Mouse (Mus musculus) MEL (cell line): Measurements from ENCODE around the gene Ppfia3.

Source experiments
- CHD2 ChIP-seq: IDR thresholded peaks from 2 replicates; pipeline ENCODE4 v1.6.1; 2011; ENCODE audit warnings: low read length, improper control_type of control experiment
- CTCF ChIP-seq, 3 experiments: IDR thresholded peaks in 2 of 3; conservative IDR thresholded peaks in 1 of 3; 2 replicates each; pipeline ENCODE4 v1.5.1; 2011 to 2012; ENCODE audit warnings: low read length in 3 of 3, low read depth in 2 of 3, mild to moderate bottlenecking in 2 of 3, improper control_type of control experiment in 1 of 3, inconsistent platforms in 1 of 3, mixed read lengths in 1 of 3, moderate library complexity in 1 of 3; ENCODE audit not compliant: control insufficient read depth in 1 of 3, insufficient read depth in 1 of 3, poor library complexity in 1 of 3, severe bottlenecking in 1 of 3
- EP300 ChIP-seq, 2 experiments: IDR thresholded peaks; 2 replicates each; pipeline ENCODE4 v1.6.1; 2011; ENCODE audit warnings: improper control_type of control experiment in 2 of 2, low read length in 2 of 2, low read depth in 1 of 2, mild to moderate bottlenecking in 1 of 2
- ETS1 ChIP-seq: IDR thresholded peaks from 2 replicates; pipeline ENCODE4 v1.6.1; 2012; ENCODE audit warnings: low read depth, mild to moderate bottlenecking, inconsistent platforms, low read length, improper control_type of control experiment, moderate library complexity
- GATA1 ChIP-seq: IDR thresholded peaks from 2 replicates; pipeline ENCODE4 v1.6.1; 2011; ENCODE audit warnings: low read depth, low read length, improper control_type of control experiment
- HCFC1 ChIP-seq: IDR thresholded peaks from 2 replicates; pipeline ENCODE4 v1.6.1; 2012; ENCODE audit warnings: low read depth, mild to moderate bottlenecking, inconsistent platforms, low read length, improper control_type of control experiment, moderate library complexity
- POLR2A ChIP-seq, 2 experiments: IDR thresholded peaks; 2 replicates each; pipeline ENCODE4 v1.6.1; 2011 to 2012; ENCODE audit warnings: low read length in 2 of 2, mild to moderate bottlenecking in 2 of 2, control low read depth in 1 of 2, improper control_type of control experiment in 1 of 2, low read depth in 1 of 2, moderate library complexity in 1 of 2; ENCODE audit not compliant: control insufficient read depth in 1 of 2, insufficient read depth in 1 of 2, poor library complexity in 1 of 2
- TAL1 ChIP-seq: IDR thresholded peaks from 2 replicates; pipeline ENCODE4 v1.6.1; 2012; ENCODE audit warnings: mild to moderate bottlenecking, inconsistent platforms, low read length, moderate library complexity, mixed read lengths
- ZC3H11A ChIP-seq: IDR thresholded peaks from 2 replicates; pipeline ENCODE4 v1.6.1; 2012; ENCODE audit warnings: low read depth, mild to moderate bottlenecking, inconsistent platforms, low read length, improper control_type of control experiment
- ZNF384 ChIP-seq: IDR thresholded peaks from 2 replicates; pipeline ENCODE4 v1.6.1; 2012; ENCODE audit warnings: low read depth, mild to moderate bottlenecking, inconsistent platforms, low read length, improper control_type of control experiment

- TF ChIP-seq EP300 (IDR thresholded peaks at IDR 0.05; ENCODE audit: low read depth in 1 of 2, low read length in 2 of 2): no peak
- peak; percentile 65 for TF ChIP-seq HCFC1
- peak; percentile 44; the same call in 1 of the 2 replicates for TF ChIP-seq ZC3H11A
- TF ChIP-seq ZNF384: no peak
- TF ChIP-seq CTCF (IDR thresholded peaks at IDR 0.05 in 2 of 3, conservative IDR thresholded peaks at IDR 0.05 in 1 of 3; ENCODE audit: control insufficient read depth in 1 of 3, insufficient read depth in 1 of 3, low read depth in 2 of 3, low read length in 3 of 3, poor library complexity in 1 of 3, severe bottlenecking in 1 of 3): peak; percentile 94 to 98 (median 96)
- 0 out of 2 replicates have a peak, but pooled peaks have one; percentile 33 for TF ChIP-seq GATA1
- TF ChIP-seq CHD2: no peak
- TF ChIP-seq POLR2A (IDR thresholded peaks at IDR 0.05; ENCODE audit: control insufficient read depth in 1 of 2, insufficient read depth in 1 of 2, low read depth in 1 of 2, low read length in 2 of 2, poor library complexity in 1 of 2): 0 out of 4 replicates have a peak, but pooled peaks of 1 of the 2 experiments have one; percentile 25
- TF ChIP-seq ETS1: peak; percentile 33; the same call in 1 of the 2 replicates
- TF ChIP-seq TAL1: no peak
These were observed 61.5 kb downstream of the Ppfia3 start for GRCm38 (mm10) chr7:45305275-45305674.
